Mouse (Mus musculus) cerebral cortex, adult 2 months (tissue): ENCODE measurements around the gene Mettl16.

Source experiments
- WGBS: fragments of 180-500 bp; shearing (Covaris S2); methylation state at CpG from one replicate; pipeline ENCODE4 v1.1.7; 2018; 5-methylcytosine and 5-hydroxymethylcytosine counted together

Gene Mettl16

GRCm38 (mm10) chr11:74772386-74772785 is 1.8 kb downstream of the Mettl16 start:
- WGBS: 95% methylated on average over 2 of the region's 2 CpGs

GRCm38 (mm10) chr11:74792874-74793273 is 22.2 kb downstream of the Mettl16 start:
- WGBS: 92% methylated on average over 4 of the region's 4 CpGs

- 83% methylated on average over 4 of the region's 4 CpGs for WGBS
Measured at GRCm38 (mm10) chr11:74800658-74801057, 30.0 kb downstream of the Mettl16 start.

GRCm38 (mm10) chr11:74804081-74804627 is 33.5 kb downstream of the Mettl16 start:
- 84% methylated on average over 3 of the region's 3 CpGs for WGBS

- WGBS: 66% methylated on average over 6 of the region's 6 CpGs
Measured at GRCm38 (mm10) chr11:74807246-74807882, 36.7 kb downstream of the Mettl16 start.

- WGBS: 65% methylated on average over 6 of the region's 6 CpGs
Measured at GRCm38 (mm10) chr11:74808251-74808853, 37.7 kb downstream of the Mettl16 start.

GRCm38 (mm10) chr11:74811027-74811426 is 40.4 kb downstream of the Mettl16 start:
- WGBS: 95% methylated on average over 3 of the region's 3 CpGs

DNA sequence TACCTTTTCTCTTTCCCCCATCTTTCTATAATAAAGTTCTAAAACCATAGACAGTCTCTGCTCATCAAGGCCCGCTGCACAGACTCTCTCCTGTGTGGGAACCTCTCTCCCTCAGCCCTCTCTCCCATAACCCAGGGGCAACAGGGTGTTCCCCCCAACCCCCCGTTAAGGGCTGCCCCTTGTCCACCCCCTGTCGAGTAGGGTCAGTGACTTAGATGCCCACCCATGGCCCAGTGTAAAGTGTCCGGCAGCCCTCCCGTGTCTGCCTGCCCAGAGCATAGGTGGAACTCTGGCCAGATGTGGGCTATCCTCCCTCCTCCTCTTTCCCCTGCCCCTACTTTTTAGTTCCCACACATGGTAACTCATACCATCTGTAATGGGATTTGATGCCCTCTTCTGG is 40.9 kb downstream of the Mettl16 start:
- 92% methylated on average over 5 of the region's 5 CpGs for WGBS

DNA sequence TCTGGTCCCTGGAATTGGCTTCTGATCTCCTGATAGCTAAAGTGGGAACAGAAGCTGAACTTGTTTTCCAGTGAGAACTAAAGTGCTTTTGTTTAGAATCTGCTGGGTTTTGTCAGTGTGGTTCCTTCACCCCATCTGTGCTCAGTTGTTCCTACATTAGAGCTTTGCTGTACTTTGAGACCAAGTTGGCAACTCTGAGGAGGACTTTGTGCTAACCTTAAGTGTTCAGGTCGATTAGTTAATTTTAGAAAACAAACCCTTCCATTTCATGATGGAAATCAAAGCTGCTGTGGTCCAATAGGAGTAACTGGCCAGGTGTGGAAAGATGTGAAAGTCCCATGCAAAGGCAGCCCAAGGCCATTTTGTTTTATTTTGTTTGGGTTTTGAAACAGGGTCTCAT is 50.3 kb downstream of the Mettl16 start:
- 59% methylated on average over 1 of the region's 1 CpGs for WGBS

GRCm38 (mm10) chr11:74821463-74821862 is 50.8 kb downstream of the Mettl16 start:
- WGBS: 7% methylated on average over 1 of the region's 1 CpGs

DNA sequence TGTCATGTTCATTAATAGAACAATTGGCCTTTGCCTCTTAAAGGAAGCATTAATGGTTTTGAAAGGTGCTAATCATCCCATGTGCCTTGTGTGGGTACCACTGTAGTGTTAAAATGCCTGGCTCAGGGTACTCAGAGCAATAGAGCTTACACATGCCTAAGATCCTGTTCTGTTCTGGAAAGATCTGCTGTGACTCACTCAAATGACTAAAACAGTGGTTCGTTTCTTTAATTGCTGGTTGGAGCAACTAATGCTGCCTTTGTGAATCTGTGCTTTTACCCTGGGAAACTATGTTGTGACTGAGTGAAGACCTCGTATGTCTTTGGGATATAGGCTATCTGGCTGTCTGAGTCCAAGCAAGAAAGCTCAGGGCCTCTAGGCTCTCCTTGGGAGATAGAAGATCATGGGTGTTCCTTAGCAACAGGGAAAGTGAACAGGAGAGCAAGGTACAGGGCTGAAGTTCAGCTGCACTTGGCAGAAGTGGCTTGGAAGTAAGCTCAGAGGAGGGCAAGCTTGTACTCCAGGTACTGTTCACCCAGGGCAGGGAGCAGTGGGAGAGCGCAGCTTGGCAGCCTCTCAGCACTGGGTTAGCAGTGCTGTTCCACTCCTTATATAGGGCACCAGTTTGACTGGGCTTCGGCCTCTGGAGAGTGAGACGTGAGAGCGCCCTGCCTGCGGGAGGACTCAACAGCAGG is 52.3 kb downstream of the Mettl16 start:
- 73% methylated on average over 7 of the region's 7 CpGs for WGBS

DNA sequence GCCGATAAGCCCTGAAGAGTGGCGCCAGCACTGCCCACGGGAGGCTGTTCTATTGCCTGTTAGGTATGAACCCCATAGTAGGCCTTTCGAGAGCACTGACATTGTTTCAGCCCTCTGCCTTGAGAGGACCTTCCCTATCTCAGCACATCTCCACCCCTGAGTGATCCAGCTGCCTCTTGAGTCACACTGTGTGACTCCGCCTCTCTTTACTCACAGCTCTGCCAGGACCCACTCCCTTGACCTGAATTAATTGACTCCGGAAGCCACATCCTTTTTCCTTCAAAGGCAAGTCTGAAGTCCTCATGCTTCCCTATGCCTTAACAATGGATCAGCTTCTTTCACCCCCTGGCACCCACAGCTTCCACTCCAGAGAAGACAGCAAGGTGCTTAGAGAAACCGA is 55.5 kb downstream of the Mettl16 start:
- WGBS: 77% methylated on average over 7 of the region's 7 CpGs

DNA sequence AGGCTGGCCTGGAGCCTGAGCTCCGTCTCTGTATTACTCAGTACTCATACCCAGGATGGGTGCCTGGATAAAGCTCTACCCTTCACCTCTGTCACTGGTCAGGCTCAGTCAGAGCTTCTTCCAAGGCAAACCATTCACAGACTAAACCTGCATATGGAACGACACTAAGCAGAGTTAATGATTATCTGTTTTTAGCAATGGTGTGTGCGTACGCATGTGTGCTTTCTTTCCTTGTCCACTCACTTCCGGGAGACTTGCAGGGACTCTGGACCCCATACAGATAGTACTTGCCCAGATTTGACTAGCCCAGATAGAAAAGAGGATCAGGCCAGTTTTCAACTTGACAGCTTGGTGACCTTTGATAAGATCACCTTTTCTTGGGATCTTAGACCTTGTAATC is 56.1 kb downstream of the Mettl16 start:
- WGBS: 87% methylated on average over 5 of the region's 5 CpGs

DNA sequence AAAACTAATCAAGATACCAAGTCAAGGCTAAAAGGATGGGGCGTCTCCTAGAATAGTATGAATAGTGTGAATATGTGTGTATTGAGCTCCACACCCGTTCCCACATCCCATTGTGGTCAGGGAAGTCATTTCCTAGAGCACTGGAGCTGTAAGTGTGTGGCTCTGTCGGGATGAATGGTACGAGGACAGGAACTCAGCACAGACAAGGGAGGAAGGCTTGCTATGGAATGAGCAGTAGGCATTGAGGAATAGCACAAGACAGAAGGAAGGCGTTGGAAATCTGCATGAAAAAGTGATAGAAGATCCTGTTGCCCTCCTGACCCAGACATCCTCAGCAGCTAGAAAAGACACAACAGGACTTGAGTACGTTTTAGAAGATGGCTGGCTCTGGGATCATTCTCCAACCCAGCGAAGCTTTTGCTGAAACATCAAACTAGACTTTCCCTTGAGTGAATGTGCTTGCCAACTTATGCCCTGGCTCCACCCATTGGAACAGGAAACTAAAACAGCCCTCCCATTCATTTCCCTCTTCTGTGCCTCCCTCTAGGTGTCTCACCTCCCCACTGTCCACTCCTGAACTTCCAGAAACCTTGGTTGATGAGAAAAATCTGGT is 57.3 kb downstream of the Mettl16 start:
- WGBS: 72% methylated on average over 7 of the region's 7 CpGs

- WGBS: 28% methylated on average over 2 of the region's 2 CpGs
Measured at GRCm38 (mm10) chr11:74828404-74828931, 57.8 kb downstream of the Mettl16 start.

DNA sequence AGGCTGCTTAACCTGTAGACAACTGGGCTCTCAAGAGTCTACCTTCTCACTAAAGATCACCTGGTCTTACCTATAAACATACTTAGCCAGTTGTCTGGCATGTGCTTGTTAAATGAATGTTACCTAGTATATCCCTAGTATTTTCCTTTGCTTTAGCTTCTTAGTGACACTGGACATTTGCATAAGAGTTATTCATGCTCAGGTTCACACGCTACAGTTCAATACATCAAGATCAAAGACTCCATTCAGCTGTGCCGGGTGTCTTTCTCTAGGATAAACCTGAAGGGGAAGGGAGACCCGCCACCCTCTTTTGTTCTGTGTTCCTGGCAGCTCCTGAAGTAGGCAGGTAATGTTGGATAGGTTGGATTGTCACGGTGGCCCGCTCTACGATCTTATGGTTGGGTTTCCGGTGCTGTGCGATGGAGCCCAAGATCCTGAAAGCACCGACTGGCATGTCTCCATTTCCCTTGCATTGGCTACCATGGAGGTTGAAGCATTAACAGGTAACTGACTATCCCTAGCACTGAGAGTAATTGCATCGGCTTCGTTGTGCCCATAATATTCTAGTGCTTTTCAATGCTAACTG is 58.4 kb downstream of the Mettl16 start:
- WGBS: 23% methylated on average over 11 of the region's 11 CpGs

- 0% methylated on average over 20 of the region's 20 CpGs for WGBS
Measured at GRCm38 (mm10) chr11:74829812-74830211, 59.2 kb downstream of the Mettl16 start.

DNA sequence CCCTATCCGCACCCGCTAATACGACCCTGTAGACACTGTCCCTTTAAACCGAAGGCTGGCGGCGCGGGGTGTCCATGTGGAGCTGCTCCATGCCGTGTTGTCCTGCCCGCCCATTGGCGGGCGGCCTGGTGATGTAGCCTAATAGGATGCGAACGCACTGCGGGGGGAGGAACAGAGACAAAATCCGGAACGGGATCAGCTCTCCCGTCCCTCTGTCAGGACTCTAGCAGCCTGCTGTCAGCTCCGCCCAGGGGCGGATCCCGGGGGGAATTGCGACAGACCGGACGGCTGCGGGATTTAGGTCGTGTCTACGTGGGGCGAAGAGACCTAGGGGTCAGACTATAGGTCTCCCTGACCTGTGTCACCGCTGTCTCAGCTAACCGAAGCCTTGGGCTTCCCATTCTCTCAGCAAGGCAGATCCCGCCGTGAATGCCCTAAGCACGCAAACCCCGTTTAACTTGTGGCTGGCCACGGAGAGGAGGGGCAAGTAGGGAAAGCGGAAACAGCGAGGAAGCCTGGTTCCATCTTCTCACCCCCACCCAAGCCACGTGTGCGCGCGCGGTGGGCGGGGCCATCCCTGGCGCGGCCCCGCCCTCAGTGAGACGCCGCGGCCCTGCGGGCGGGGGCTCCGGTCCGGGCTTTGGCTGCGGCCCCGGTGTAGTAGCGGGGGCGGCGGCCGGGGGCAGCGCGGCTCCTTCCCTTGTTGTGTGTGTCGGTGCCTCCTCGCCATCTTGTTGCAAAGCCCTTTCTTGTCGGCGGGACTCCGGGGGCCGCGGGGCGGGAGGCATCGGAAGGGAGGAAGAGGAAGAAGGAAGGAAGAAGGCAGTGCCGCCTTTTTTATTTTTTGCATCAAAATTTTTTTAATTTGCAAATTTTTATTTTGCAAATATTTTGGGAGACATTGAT is 59.9 kb downstream of the Mettl16 start, which contains the start of gene Mnt:
Gene Mnt, plus strand, starts transcription at position 665 of the 906 bp plus-strand sequence.
- WGBS: under 1% methylated on average over 70 of the region's 70 CpGs

DNA sequence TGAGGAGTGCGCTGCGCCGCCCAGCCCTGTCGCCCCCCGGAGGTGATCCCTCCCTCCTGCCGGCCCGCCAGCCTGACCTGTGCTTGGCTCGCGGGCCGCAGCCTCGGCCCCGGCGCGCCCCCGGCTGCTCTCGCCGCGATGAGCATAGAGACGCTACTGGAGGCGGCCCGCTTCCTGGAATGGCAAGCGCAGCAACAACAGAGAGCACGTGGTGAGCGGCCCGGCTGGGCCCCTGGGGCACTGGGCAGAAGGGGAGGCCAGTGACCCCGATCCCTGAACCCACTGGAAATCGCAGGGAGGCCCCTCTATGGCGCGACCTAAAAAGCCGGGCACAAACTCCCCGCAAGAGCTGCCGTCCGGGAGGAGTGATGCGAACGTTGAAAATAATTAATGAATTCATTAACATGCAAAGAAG is 60.6 kb downstream of the Mettl16 start:
- under 1% methylated on average over 35 of the region's 35 CpGs for WGBS
